Mouse (Mus musculus): Measurements from ENCODE around the gene Btbd16. TPM values are rescaled to one million over a fixed set of nuclear protein-coding genes. Genes with fewer than 3 reads are reported as not detected.
A peak's percentile ranks its signal among the peaks of the same experiment; 100 is the strongest.

Gene Btbd16
- total and polyA plus RNA-seq, 2 experiments from 2014 or later = 0.10 to 0.41 TPM

GRCm38 (mm10) chr7:130754790-130755189 lies 19.1 kb upstream of the Btbd16 start:
- Histone ChIP-seq H3K36me3 (ENCODE audit: insufficient read depth) (peaks cover 59% of the 10 kb centered on the region), H3K9me3 (ENCODE audit: low read length) (no peaks in the 10 kb centered on the region), H3K4me3 (ENCODE audit: low read depth, low read length) (no peak overlapping the region), H3K9ac (no peak overlapping the region), H3K4me1 (ENCODE audit: insufficient read depth) (peaks cover 8% of the 10 kb centered on the region), H3K27me3 (ENCODE audit: insufficient read depth, low read length) (no peaks in the 10 kb centered on the region), H3K27ac (ENCODE audit: low read depth, low read length) (no peak overlapping the region), H3K4me2 (ENCODE audit: low read depth) (no peak overlapping the region)
- peak; percentile 33 for DNase-seq
- TF ChIP-seq CTCF (IDR thresholded peaks at IDR 0.05; ENCODE audit: low read depth) = peak; percentile 60
- 86% methylated on average over 2 of the region's 2 CpGs for WGBS
- 0 out of 2 replicates have a peak, but pooled peaks have one; percentile 24 for ATAC-seq

- H3K27me3 ChIP-seq (ENCODE audit: insufficient read depth, low read length) = no peaks in the 10 kb centered on the region
- no peak overlapping the region for H3K4me2 ChIP-seq (ENCODE audit: low read depth)
- H3K9me3 ChIP-seq (ENCODE audit: low read length) = no peaks in the 10 kb centered on the region
- no peak overlapping the region for H3K4me3 ChIP-seq (ENCODE audit: low read depth, low read length)
- no peak overlapping the region for H3K27ac ChIP-seq (ENCODE audit: low read depth, low read length)
- no peaks in the 10 kb centered on the region for H3K4me1 ChIP-seq (ENCODE audit: insufficient read depth)
- ATAC-seq = no peak
- WGBS = 85% methylated on average over 7 of the region's 7 CpGs
- H3K9ac ChIP-seq = no peak overlapping the region
- DNase-seq = no peak
- peaks cover 72% of the 10 kb centered on the region for H3K36me3 ChIP-seq (ENCODE audit: insufficient read depth)
- TF ChIP-seq CTCF (IDR thresholded peaks at IDR 0.05; ENCODE audit: low read depth) = no peak
Measured at GRCm38 (mm10) chr7:130756343-130756835, 17.5 kb upstream of the Btbd16 start.

- Histone ChIP-seq H3K36me3 (ENCODE audit: insufficient read depth) (peaks cover 64% of the 10 kb centered on the region), H3K9me3 (ENCODE audit: low read length) (no peaks in the 10 kb centered on the region), H3K4me2 (ENCODE audit: low read depth) (no peak overlapping the region), H3K27me3 (ENCODE audit: insufficient read depth, low read length) (no peaks in the 10 kb centered on the region), H3K27ac (ENCODE audit: low read depth, low read length) (no peak overlapping the region), H3K4me1 (ENCODE audit: insufficient read depth) (no peaks in the 10 kb centered on the region), H3K9ac (no peak overlapping the region), H3K4me3 (ENCODE audit: low read depth, low read length) (no peak overlapping the region)
- TF ChIP-seq CTCF (IDR thresholded peaks at IDR 0.05; ENCODE audit: low read depth) = no peak
- ATAC-seq = no peak
- DNase-seq = no peak
- 85% methylated on average over 11 of the region's 11 CpGs for WGBS
Measured at GRCm38 (mm10) chr7:130757326-130757865, 16.5 kb upstream of the Btbd16 start.

GRCm38 (mm10) chr7:130762071-130762897 lies 11.6 kb upstream of the Btbd16 start:
- ATAC-seq (peak; percentile 88), DNase-seq (peak; percentile 92)
- no peaks in the 10 kb centered on the region for H3K9me3 ChIP-seq (ENCODE audit: low read length)
- WGBS = 32% methylated on average over 17 of the region's 17 CpGs
- H3K4me1 ChIP-seq (ENCODE audit: insufficient read depth) = no peaks in the 10 kb centered on the region
- H3K27me3 ChIP-seq (ENCODE audit: insufficient read depth, low read length) = no peaks in the 10 kb centered on the region
- H3K9ac ChIP-seq = no peak overlapping the region
- peaks cover 52% of the 10 kb centered on the region for H3K36me3 ChIP-seq (ENCODE audit: insufficient read depth)
- peak; percentile 88 for TF ChIP-seq CTCF (IDR thresholded peaks at IDR 0.05; ENCODE audit: low read depth)
- peak overlapping the region; percentile 45 for H3K27ac ChIP-seq (ENCODE audit: low read depth, low read length)
- no peak overlapping the region for H3K4me3 ChIP-seq (ENCODE audit: low read depth, low read length)
- no peak overlapping the region for H3K4me2 ChIP-seq (ENCODE audit: low read depth)

GRCm38 (mm10) chr7:130764160-130764559 lies 9.7 kb upstream of the Btbd16 start:
- no peak for ATAC-seq
- no peak overlapping the region for H3K27ac ChIP-seq (ENCODE audit: low read depth, low read length)
- H3K9ac ChIP-seq = no peak overlapping the region
- no peak for DNase-seq
- no peak overlapping the region for H3K4me3 ChIP-seq (ENCODE audit: low read depth, low read length)
- H3K4me1 ChIP-seq (ENCODE audit: insufficient read depth) = no peaks in the 10 kb centered on the region
- no peaks in the 10 kb centered on the region for H3K27me3 ChIP-seq (ENCODE audit: insufficient read depth, low read length)
- no peak overlapping the region for H3K4me2 ChIP-seq (ENCODE audit: low read depth)
- H3K36me3 ChIP-seq (ENCODE audit: insufficient read depth) = peaks cover 42% of the 10 kb centered on the region
- 94% methylated on average over 17 of the region's 17 CpGs for WGBS
- no peaks in the 10 kb centered on the region for H3K9me3 ChIP-seq (ENCODE audit: low read length)
- no peak for TF ChIP-seq CTCF (IDR thresholded peaks at IDR 0.05; ENCODE audit: low read depth)

- ATAC-seq = no peak
- DNase-seq = no peak
- Histone ChIP-seq H3K27me3 (ENCODE audit: insufficient read depth, low read length) (no peaks in the 10 kb centered on the region), H3K4me2 (ENCODE audit: low read depth) (no peak overlapping the region), H3K9me3 (ENCODE audit: low read length) (no peaks in the 10 kb centered on the region), H3K4me1 (ENCODE audit: insufficient read depth) (no peaks in the 10 kb centered on the region), H3K9ac (no peak overlapping the region), H3K4me3 (ENCODE audit: low read depth, low read length) (no peak overlapping the region), H3K36me3 (ENCODE audit: insufficient read depth) (peaks cover 21% of the 10 kb centered on the region), H3K27ac (ENCODE audit: low read depth, low read length) (no peak overlapping the region)
- WGBS = 80% methylated on average over 30 of the region's 30 CpGs
- TF ChIP-seq CTCF (IDR thresholded peaks at IDR 0.05; ENCODE audit: low read depth) = no peak
Measured at GRCm38 (mm10) chr7:130766411-130767170, 7.3 kb upstream of the Btbd16 start.
